Mouse (Mus musculus) 3134 (cell line): Measurements from ENCODE around the gene Pip4k2a.

Experiments used
- DNase-seq: peaks from one replicate; pipeline ENCODE4 v3.0.0-alpha.2; 2011; ENCODE audit warnings: low spot score; ENCODE audit not compliant: insufficient read length; ENCODE audit errors: extremely low read depth

The Pip4k2a gene

GRCm38 (mm10) chr2:18801281-18801862 lies 196.6 kb downstream of the Pip4k2a start:
- no peak for DNase-seq

GRCm38 (mm10) chr2:18800646-18801251 lies 197.2 kb downstream of the Pip4k2a start:
- DNase-seq, result no peak

- DNase-seq, result no peak
These were observed 197.8 kb downstream of the Pip4k2a start for GRCm38 (mm10) chr2:18799966-18800645.

GRCm38 (mm10) chr2:18799265-18799965 lies 198.5 kb downstream of the Pip4k2a start:
- DNase-seq, result no peak

GRCm38 (mm10) chr2:18797776-18798175 lies 200.2 kb downstream of the Pip4k2a start:
- no peak for DNase-seq

- DNase-seq, result peak; percentile 35
These were observed 203.7 kb downstream of the Pip4k2a start for GRCm38 (mm10) chr2:18794261-18794660.
